Mouse (Mus musculus): ENCODE measurements around the gene Sec14l2.

The Sec14l2 gene

DNA sequence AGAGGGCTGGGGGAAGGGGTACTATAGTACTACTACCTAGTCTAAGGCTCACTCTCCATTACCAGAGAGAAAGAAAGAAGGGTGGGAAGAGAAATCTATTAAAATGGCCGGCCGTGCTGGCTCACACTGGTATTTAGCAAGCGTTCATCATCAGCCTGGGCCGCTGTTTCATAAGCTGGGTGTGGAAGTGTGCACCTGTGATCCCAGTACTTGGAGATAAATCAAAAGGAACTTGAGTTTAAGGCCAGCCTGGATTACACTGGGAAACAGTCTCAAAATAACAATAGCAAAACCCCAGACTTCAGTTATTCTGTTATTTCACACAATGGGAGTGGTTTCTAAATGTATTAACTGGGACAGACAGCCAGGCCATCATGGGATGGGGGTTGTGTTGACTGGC lies 60.7 kb downstream of the Sec14l2 start:
- no peak for DNase-seq (ENCODE audit: low read depth in 2 of 2, low spot score in 2 of 2)

- DNase-seq (ENCODE audit: low read depth in 2 of 2, low spot score in 2 of 2) = no peak
Observed at GRCm38 (mm10) chr11:4060866-4061575, 62.2 kb downstream of the Sec14l2 start.

DNA sequence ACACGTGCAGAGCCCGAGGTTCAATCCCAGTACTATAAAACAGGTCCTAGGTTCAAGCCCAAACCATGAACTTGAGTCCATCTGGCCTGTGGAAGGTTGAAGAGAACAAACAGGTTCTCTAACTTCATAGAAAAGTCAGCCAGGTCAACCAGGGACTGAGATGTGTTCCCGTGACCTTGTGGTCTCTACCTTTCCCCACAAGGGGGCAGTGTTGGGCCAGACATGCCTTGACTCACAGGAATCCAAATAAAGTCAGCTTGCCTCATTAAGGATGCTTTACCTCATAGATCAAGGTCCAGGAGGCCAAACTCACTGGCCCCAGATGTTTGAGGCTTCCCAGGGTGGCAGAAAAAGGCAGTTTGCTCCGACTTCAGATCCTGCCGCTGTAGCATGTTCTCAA lies 69.6 kb downstream of the Sec14l2 start:
- peak; percentile 38 to 53 for DNase-seq (ENCODE audit: low read depth in 2 of 2, low spot score in 2 of 2)

DNA sequence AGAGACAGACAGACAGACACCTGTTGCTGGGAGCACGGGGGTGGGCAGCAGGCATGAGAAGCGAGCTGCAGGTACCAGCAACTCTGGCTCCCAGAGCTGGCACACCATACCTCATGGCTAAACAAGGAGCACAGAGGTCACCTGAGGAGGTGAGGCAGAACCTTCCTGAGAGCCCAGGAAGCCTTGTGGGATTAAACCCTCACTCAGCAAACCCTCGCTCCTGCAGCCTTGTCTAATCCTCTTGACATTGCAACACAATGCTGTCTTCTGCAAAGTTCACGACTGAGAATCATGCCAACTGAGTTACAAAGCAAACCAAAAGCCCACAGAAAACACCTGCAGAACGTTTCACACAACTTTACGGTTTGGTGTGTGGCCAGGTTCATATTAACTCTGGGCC lies 74.8 kb downstream of the Sec14l2 start:
- no peak for DNase-seq (ENCODE audit: low read depth in 2 of 2, low spot score in 2 of 2)

- DNase-seq (ENCODE audit: low read depth in 2 of 2, low spot score in 2 of 2) = no peak
Observed at GRCm38 (mm10) chr11:4047766-4048165, 75.4 kb downstream of the Sec14l2 start.
